Mouse (Mus musculus) splenic B cell, adult 2 months (primary cell): ENCODE results near the gene Cntrl.

Experiments
- DNase-seq: peaks from one replicate; pipeline ENCODE4 v3.0.0-alpha.2; 2011; ENCODE audit warnings: low read depth, low spot score
- H3K27me3 ChIP-seq: 2 replicates; pipeline ENCODE4 v1.6.1; 2012; ENCODE audit warnings: mild to moderate bottlenecking, low read length, moderate library complexity, mixed read lengths; ENCODE audit not compliant: control insufficient read depth, poor library complexity, insufficient read depth, severe bottlenecking
- H3K36me3 ChIP-seq: 2 replicates; pipeline ENCODE4 v1.6.1; 2012; ENCODE audit warnings: mild to moderate bottlenecking, low read length, moderate library complexity, mixed read lengths; ENCODE audit not compliant: control insufficient read depth, poor library complexity, insufficient read depth, severe bottlenecking

Cntrl gene

GRCm38 (mm10) chr2:35151303-35151882 is 42.1 kb downstream of the Cntrl start:
- Histone ChIP-seq H3K36me3 (peaks cover 25% of the 10 kb centered on the region), H3K27me3 (no peaks in the 10 kb centered on the region)
- no peak for DNase-seq

- H3K27me3 ChIP-seq: no peaks in the 10 kb centered on the region
- H3K36me3 ChIP-seq: peaks cover 30% of the 10 kb centered on the region
- DNase-seq: no peak
Measured at GRCm38 (mm10) chr2:35153179-35153578, 43.9 kb downstream of the Cntrl start.

GRCm38 (mm10) chr2:35153844-35154554 is 44.7 kb downstream of the Cntrl start:
- H3K36me3 ChIP-seq: peaks cover 31% of the 10 kb centered on the region
- H3K27me3 ChIP-seq: no peaks in the 10 kb centered on the region
- DNase-seq: no peak

- H3K36me3 ChIP-seq: peaks cover 31% of the 10 kb centered on the region
- H3K27me3 ChIP-seq: no peaks in the 10 kb centered on the region
- DNase-seq: no peak
Measured at GRCm38 (mm10) chr2:35156985-35157384, 47.7 kb downstream of the Cntrl start.

GRCm38 (mm10) chr2:35157836-35158235 is 48.5 kb downstream of the Cntrl start:
- Histone ChIP-seq H3K27me3 (no peaks in the 10 kb centered on the region), H3K36me3 (peaks cover 33% of the 10 kb centered on the region)
- no peak for DNase-seq

- H3K36me3 ChIP-seq: peaks cover 30% of the 10 kb centered on the region
- no peaks in the 10 kb centered on the region for H3K27me3 ChIP-seq
- no peak for DNase-seq
Measured at GRCm38 (mm10) chr2:35158358-35158757, 49.1 kb downstream of the Cntrl start.

- DNase-seq: no peak
- Histone ChIP-seq H3K27me3 (no peaks in the 10 kb centered on the region), H3K36me3 (peaks cover 35% of the 10 kb centered on the region)
Measured at GRCm38 (mm10) chr2:35160206-35160605, 50.9 kb downstream of the Cntrl start.

GRCm38 (mm10) chr2:35161846-35162488 is 52.7 kb downstream of the Cntrl start:
- Histone ChIP-seq H3K36me3 (peaks cover 37% of the 10 kb centered on the region), H3K27me3 (no peaks in the 10 kb centered on the region)
- DNase-seq: no peak

- peaks cover 33% of the 10 kb centered on the region for H3K36me3 ChIP-seq
- H3K27me3 ChIP-seq: no peaks in the 10 kb centered on the region
- no peak for DNase-seq
Measured at GRCm38 (mm10) chr2:35163396-35163795, 54.1 kb downstream of the Cntrl start.

GRCm38 (mm10) chr2:35165416-35165815 is 56.1 kb downstream of the Cntrl start:
- DNase-seq: no peak
- Histone ChIP-seq H3K27me3 (no peaks in the 10 kb centered on the region), H3K36me3 (peaks cover 35% of the 10 kb centered on the region)

- H3K27me3 ChIP-seq: no peaks in the 10 kb centered on the region
- H3K36me3 ChIP-seq: peaks cover 38% of the 10 kb centered on the region
- DNase-seq: no peak
Measured at GRCm38 (mm10) chr2:35166816-35167215, 57.5 kb downstream of the Cntrl start.

GRCm38 (mm10) chr2:35169452-35169851 is 60.2 kb downstream of the Cntrl start:
- Histone ChIP-seq H3K27me3 (no peaks in the 10 kb centered on the region), H3K36me3 (peaks cover 31% of the 10 kb centered on the region)
- no peak for DNase-seq

- Histone ChIP-seq H3K36me3 (peaks cover 28% of the 10 kb centered on the region), H3K27me3 (no peaks in the 10 kb centered on the region)
- DNase-seq: no peak
Measured at GRCm38 (mm10) chr2:35171341-35171861, 62.1 kb downstream of the Cntrl start.

GRCm38 (mm10) chr2:35172246-35172645 is 63.0 kb downstream of the Cntrl start:
- Histone ChIP-seq H3K27me3 (no peaks in the 10 kb centered on the region), H3K36me3 (peaks cover 24% of the 10 kb centered on the region)

GRCm38 (mm10) chr2:35173666-35174065 is 64.4 kb downstream of the Cntrl start:
- DNase-seq: no peak
- Histone ChIP-seq H3K27me3 (no peaks in the 10 kb centered on the region), H3K36me3 (peaks cover 22% of the 10 kb centered on the region)

More at GRCm38 (mm10) chr2:35172246-35172645, 63.0 kb downstream of the Cntrl start:
- no peak for DNase-seq
